Mouse (Mus musculus): ENCODE data around the gene Apon.
"Not testable (repeated sequence)": the region's sequence is repeated elsewhere in the genome, so short reads cannot be mapped to it uniquely, and the experiment has no call there.

Apon gene

DNA sequence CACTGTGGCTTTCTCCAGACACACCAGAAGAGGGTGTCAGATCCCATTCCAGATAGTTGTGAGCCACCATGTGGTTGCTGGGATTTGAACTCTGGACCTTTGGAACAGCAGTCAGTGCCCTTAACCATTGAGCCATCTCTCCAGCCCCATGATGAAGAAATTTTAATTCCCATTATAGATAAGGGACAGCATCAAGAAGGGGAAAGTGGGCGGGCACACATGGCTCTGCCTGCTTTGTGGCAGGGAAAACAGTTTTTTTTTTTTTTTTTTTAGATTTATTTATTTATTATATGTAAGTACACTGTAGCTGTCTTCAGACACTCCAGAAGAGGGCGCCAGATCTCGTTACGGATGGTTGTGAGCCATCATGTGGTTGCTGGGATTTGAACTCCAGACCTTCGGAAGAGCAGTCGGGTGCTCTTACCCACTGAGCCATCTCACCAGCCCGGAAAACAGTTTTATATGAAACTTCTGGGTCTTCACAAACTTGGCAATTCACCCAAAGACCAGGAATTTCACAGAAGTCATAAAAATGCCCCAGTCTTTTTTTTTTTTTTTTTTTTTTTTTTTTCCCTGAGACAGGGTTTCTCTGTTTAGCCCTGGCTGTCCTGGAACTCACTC lies 19.0 kb downstream of the Apon start:
- intact Hi-C loops (cut with DNase I): not testable (repeated sequence)

GRCm38 (mm10) chr10:128275374-128275773 lies 21.5 kb downstream of the Apon start:
- intact Hi-C loops (cut with DNase I): not testable (repeated sequence)

DNA sequence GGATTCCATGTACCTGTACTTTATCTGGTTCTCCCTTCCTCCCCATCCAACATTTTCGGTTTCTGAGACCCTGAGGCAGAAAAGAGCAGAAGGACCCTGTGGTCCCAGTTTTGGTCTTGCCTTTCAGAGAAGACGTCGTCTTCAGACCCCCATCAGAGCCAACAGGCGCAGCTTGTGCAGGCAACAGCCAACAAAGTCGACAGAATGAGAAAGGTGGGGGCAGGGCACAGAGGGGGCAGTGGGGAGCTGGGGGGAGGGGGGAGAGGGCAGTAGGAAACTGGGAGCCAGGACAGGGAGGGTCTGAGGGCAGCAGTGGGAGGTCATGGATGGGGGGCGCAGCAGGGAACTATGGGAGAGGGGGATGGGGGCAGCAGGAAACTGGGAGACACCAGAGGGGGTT lies 24.3 kb downstream of the Apon start:
- intact Hi-C loops (cut with DNase I): no loop called here

DNA sequence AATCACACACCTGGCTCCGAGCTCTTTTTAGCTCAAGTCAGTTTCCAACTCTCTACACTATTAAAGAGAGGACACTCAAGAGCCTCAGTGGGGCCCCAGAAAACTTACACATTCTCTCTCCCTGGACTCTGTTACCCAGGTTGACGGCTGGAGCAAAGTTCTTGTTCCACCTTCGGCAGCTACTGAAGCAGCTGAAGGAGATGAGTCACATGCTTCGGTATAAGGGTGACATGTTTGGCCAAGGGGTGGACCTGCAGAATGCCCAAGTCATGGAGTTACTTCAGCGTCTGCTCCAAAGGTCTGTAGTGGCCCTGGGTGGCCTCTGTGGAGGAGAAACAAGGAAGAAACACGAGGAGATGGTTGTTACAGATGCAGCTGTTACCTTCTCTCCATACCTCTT lies 27.0 kb downstream of the Apon start:
- intact Hi-C loops (cut with DNase I): loop anchor here (5.0 kb wide), 1 partner anchor 59 kb away; no protein-coding TSS in a partner anchor

GRCm38 (mm10) chr10:128281682-128282081 lies 27.8 kb downstream of the Apon start:
- intact Hi-C loops (cut with DNase I): loop anchor here (5.0 kb wide), 1 partner anchor 59 kb away; no protein-coding TSS in a partner anchor

DNA sequence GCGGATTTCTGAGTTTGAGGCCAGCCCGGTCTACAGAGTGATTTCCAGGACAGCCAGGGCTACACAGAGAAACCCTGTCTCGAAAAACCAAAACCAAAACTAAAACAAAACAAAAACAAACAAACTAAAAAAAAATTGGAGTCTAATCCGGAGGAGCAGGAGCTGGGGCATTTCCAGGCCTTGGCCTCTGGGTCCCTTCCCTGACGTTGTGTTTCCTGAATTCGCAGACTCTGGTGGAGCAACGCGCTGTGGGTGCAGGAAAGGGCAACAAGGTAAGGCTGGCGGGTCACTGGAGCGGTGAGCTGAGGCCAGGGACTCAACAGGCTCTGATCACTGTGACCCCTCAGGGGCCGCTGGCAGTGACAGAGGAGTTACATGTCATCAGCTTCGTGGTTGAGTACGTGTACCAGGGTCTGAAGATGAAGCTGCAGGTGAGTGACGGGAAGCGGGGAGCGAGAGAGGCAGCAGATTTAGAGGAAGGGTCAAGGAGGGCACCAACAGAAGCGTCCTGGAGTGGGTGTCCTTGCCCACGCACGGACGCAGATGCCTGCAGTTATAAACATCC lies 29.1 kb downstream of the Apon start:
- intact Hi-C loops (cut with DNase I): loop anchor here (5.0 kb wide), 1 partner anchor 61 kb away; no protein-coding TSS in a partner anchor

GRCm38 (mm10) chr10:128283604-128284579 lies 30.0 kb downstream of the Apon start:
- intact Hi-C loops (cut with DNase I): loop anchor here (5.0 kb wide), 1 partner anchor 62 kb away; no protein-coding TSS in a partner anchor

DNA sequence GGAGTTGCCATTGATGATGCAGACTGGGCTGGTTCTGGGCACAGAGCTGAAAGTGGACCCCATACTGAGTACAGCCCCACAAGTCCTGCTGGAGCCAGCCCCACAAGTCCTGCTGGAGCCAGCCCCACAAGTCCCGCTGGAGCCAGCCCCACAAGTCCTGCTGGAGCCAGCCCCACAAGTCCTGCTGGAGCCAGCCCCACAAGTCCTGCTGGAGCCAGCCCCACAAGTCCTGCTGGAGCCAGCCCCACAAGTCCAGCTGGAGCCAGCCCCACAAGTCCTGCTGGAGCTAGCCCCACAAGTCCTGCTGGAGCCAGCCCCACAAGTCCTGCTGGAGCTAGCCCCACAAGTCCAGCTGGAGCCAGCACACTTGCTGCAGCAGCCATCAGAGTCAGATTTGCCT lies 36.7 kb downstream of the Apon start:
- intact Hi-C loops (cut with DNase I): not testable (repeated sequence)

- intact Hi-C loops (cut with DNase I): no loop called here
Observed at GRCm38 (mm10) chr10:128296370-128297090, 42.6 kb downstream of the Apon start.

GRCm38 (mm10) chr10:128297221-128297620 lies 43.3 kb downstream of the Apon start:
- intact Hi-C loops (cut with DNase I): no loop called here

DNA sequence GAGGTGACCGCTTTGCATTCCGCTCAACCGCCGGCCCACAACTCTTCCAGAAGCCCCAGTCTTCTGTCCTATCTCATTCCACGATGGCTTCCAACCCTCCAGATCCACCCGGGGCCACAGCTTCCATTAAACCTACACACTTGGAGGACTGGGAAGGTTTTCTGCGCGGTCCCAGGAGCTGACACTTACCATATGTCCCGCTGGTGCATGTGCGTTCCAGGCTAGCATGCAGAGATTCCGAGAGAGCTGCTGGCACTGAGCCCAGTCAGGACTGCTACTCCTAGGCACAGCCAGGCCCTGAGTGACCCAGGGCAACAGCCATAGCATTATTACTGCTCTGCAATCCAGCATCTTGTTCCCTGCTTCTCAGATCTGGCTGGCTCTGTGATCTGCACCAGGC lies 43.7 kb downstream of the Apon start:
- intact Hi-C loops (cut with DNase I): no loop called here

- intact Hi-C loops (cut with DNase I): no loop called here
Observed at GRCm38 (mm10) chr10:128298243-128298642, 44.3 kb downstream of the Apon start.

- intact Hi-C loops (cut with DNase I): no loop called here
Observed at GRCm38 (mm10) chr10:128298702-128299171, 44.8 kb downstream of the Apon start, which contains the start of gene Il23a. Gene Il23a, minus strand, starts transcription at chr10:128298752.

DNA sequence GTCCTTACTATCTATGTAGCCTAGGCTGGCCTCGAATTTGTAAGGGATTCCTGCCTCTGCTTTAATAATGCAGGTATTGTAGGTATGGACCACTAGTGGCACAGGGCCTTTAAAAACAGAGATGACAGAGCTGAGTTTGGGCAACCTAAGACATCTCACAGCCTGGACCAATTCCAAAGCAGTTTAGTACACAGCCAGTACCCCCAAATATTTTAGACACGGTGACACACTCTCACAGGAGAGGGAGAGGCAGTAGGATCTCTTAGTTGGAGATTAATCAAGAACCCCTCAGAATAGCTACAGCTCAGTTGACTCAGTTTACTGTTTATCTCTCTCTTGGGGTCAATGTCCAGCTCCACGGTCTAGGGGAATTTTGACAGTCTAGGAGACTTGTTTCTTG lies 48.5 kb downstream of the Apon start:
- intact Hi-C loops (cut with DNase I): no loop called here

- intact Hi-C loops (cut with DNase I): no loop called here
Observed at GRCm38 (mm10) chr10:128302785-128303125, 48.9 kb downstream of the Apon start.

DNA sequence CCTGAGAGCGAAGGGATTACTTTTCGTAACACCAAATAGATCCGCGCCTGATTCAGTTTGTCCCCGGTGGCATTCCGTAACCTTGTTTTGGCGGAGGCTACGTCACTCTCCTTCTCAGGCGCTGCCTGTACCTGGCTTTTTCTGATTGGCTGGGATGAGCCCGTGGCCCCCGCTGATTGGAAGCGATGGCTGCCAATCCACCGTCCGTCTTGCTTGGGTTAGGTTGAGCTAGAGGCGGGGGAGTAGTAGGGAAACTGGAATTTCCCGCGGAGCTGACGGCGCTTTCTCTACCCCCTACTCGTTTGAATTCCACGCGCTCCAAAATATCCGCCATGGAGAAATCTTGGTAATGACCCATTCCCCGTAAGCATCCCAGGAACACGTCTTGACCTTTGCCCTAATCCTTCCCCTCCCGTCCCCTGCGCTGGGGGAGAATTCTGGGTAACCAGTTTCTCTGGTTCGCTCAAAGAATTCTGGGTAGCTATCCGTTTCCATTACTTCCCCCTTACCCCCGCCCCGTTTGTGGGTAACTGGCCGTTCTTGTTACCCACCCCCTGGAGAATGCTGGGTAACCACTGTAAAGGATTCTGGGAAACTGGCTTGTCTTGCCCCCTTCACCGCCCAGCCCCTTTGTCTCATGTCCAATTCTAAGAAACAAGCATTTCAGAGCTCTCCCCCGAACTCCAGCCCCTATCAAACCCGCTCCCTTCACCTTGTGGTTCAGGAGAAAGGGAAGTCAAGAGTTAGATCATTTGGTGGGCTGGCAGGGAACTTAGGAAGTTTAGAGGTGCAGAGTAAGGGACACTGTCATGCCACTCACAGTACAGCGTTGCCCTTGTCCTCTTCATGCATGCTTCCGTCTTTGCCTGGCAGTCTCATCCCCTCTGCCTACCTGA lies 49.5 kb downstream of the Apon start, which contains the start of gene Pan2:
TSS of gene Pan2 (plus strand) at position 210 of the 896 bp plus-strand sequence.
- intact Hi-C loops (cut with DNase I): no loop called here

Data from adrenal gland (tissue).